Mouse (Mus musculus) bone marrow, adult 2 months (tissue): Measurements from ENCODE around the gene Ninj2.

ENCODE experiments used
- CTCF ChIP-seq: fragments of 200-500 bp; IDR thresholded peaks from 2 replicates; pipeline ENCODE4 v1.5.1; 2011; ENCODE audit warnings: low read length, control low read depth; ENCODE audit not compliant: control insufficient read depth, insufficient read depth
- POLR2A ChIP-seq: fragments of 200-500 bp; IDR thresholded peaks from 2 replicates; pipeline ENCODE4 v1.6.1; 2011; ENCODE audit warnings: low read depth, mild to moderate bottlenecking, control low read depth, low read length, borderline replicate concordance; ENCODE audit not compliant: control insufficient read depth

GRCm38 (mm10) chr6:120064627-120065026 is 28.5 kb upstream of the Ninj2 start:
- TF ChIP-seq CTCF: no peak
- no peak for TF ChIP-seq POLR2A
